Mouse (Mus musculus): ENCODE results near the gene Olfr1188. TPM values are rescaled to one million over a fixed set of nuclear protein-coding genes. Genes with fewer than 3 reads are reported as not detected.
"Not testable (repeated sequence)": the region's sequence is repeated elsewhere in the genome, so short reads cannot be mapped to it uniquely, and the experiment has no call there.

Gene Olfr1188
- not detected for total RNA-seq (2021)
- long read RNA-seq, experiment 1 = 0 reads
- long read RNA-seq, experiment 2 = 0 reads

GRCm38 (mm10) chr2:88556635-88557034 lies at the start of gene Olfr1188:
Gene Olfr1188, plus strand, starts transcription at chr2:88556935.
- DNase-seq (ENCODE audit: low spot score in 2 of 2) = no peak

- no peak for DNase-seq (ENCODE audit: low spot score in 2 of 2)
Observed at GRCm38 (mm10) chr2:88518251-88518650, 38.5 kb upstream of the Olfr1188 start, which contains the start of gene Olfr1186. Gene Olfr1186, plus strand, starts transcription at chr2:88518551.

- no peak for DNase-seq (ENCODE audit: low spot score in 2 of 2)
Observed at GRCm38 (mm10) chr2:88525720-88526119, 31.0 kb upstream of the Olfr1188 start.

- DNase-seq (ENCODE audit: low spot score in 2 of 2) = not testable (repeated sequence)
Observed at GRCm38 (mm10) chr2:88572696-88573095, 16.0 kb downstream of the Olfr1188 start.

GRCm38 (mm10) chr2:88586154-88586553 lies 29.4 kb downstream of the Olfr1188 start, which contains the start of gene Olfr1189:
Gene Olfr1189, plus strand, starts transcription at chr2:88586454.
- DNase-seq (ENCODE audit: low spot score in 2 of 2) = no peak

Other genes with a start within 250 kb of the Olfr1188 start
- gene Olfr1174-ps, start 241.8 kb upstream of the Olfr1188 start, total RNA-seq (2021) = not detected
- gene Olfr1175-ps, start 229.7 kb upstream of the Olfr1188 start, total RNA-seq (2021) = not detected
- gene Olfr1176, start 220.2 kb upstream of the Olfr1188 start, total RNA-seq (2021) = not detected
- gene Olfr1177-ps, start 210.4 kb upstream of the Olfr1188 start, total RNA-seq (2021) = not detected
- not detected for gene Olfr1178, start 169.9 kb upstream of the Olfr1188 start, total RNA-seq (2021)
- gene Olfr1179, start 150.5 kb upstream of the Olfr1188 start, total RNA-seq (2021) = not detected
- not detected for gene Olfr1180, start 137.8 kb upstream of the Olfr1188 start, total RNA-seq (2021)
- gene Olfr1181, start 130.8 kb upstream of the Olfr1188 start, total RNA-seq (2021) = not detected
- not detected for gene Gm13757, start 107.8 kb upstream of the Olfr1188 start, total RNA-seq (2021)
- gene Olfr1183, start 102.1 kb upstream of the Olfr1188 start, total RNA-seq (2021) = not detected
- not detected for gene Olfr1184, start 73.3 kb upstream of the Olfr1188 start, total RNA-seq (2021)
- not detected for gene Olfr1185-ps1, start 63.6 kb upstream of the Olfr1188 start, total RNA-seq (2021)
- gene Olfr1186, start 38.4 kb upstream of the Olfr1188 start, total RNA-seq (2021) = not detected
- gene Olfr1189, start 29.5 kb downstream of the Olfr1188 start, total RNA-seq (2021) = not detected
- gene Olfr1191-ps1, start 83.6 kb downstream of the Olfr1188 start, total RNA-seq (2021) = not detected
- gene Olfr1192-ps1, start 91.6 kb downstream of the Olfr1188 start, total RNA-seq (2021) = not detected
- gene Olfr1193, start 118.7 kb downstream of the Olfr1188 start, total RNA-seq (2021) = not detected
- not detected for gene Olfr1195, start 132.3 kb downstream of the Olfr1188 start, total RNA-seq (2021)
- gene Olfr1196, start 147.7 kb downstream of the Olfr1188 start, total RNA-seq (2021) = not detected
- gene Olfr1197, start 175.4 kb downstream of the Olfr1188 start, total RNA-seq (2021) = not detected
- not detected for gene Olfr1198, start 194.4 kb downstream of the Olfr1188 start, total RNA-seq (2021)
- gene Olfr1199, start 203.5 kb downstream of the Olfr1188 start, total RNA-seq (2021) = not detected
- not detected for gene Olfr1200, start 213.6 kb downstream of the Olfr1188 start, total RNA-seq (2021)
- not detected for gene Olfr1201, start 236.1 kb downstream of the Olfr1188 start, total RNA-seq (2021)

Measured in adrenal gland, adult 18-20 months (tissue).